Mouse (Mus musculus): ENCODE results near the gene Gm13698.
"Not testable (repeated sequence)": the region's sequence is repeated elsewhere in the genome, so short reads cannot be mapped to it uniquely, and the experiment has no call there.

The Gm13698 gene

DNA sequence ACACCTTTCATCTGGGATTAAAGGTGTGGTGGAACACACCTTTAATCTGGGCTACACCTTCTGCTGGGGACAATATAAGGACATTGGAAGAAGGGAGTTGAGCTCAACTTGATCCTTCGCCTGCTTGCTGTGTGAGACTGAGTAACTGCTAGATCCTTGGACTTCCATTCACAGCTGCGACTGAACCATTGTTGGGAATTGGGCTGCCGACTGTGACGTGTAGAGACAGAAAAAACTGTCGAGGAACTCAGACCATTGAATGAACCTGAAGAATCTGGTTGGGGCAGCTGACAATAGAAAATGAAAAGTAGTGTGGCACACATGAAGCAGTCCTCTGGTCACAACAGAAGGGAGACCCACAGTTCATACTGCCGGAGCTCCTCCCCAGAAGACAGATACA lies at the start of gene Gm13698:
TSS of gene Gm13698 (plus strand) at position 301 of the 400 bp plus-strand sequence.
- not testable (repeated sequence) for DNase-seq (ENCODE audit: low spot score in 2 of 2)

DNA sequence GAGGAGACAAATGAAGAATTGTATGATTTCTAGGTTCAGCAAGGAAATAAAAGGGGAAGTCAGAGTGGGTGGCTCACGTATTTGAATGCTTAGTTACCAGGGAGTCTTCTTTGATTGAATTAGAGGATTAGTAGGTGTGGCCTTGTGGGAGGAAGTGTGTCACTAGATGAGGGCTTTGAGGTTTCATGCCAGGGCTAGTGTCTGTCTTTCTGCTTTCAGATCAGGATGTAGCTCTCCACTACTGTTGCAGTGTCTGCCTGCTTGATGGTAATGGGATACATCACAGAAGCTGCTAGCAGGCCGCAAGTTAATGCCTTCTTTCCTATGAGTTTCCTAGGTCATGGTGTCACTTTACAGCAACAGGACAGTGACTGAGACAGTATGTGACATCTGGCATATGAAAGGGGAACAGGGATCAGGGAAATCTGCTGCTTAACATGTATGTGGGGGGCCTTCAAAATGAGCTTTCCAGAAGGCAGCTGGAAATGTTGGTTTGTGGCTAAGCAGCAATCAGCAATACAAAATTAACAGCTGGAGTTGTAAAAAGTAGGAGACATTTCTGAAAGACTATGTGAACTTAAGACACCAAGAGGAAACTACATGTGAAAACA lies 25.9 kb upstream of the Gm13698 start:
- DNase-seq (ENCODE audit: low spot score in 2 of 2): no peak

- no peak for DNase-seq (ENCODE audit: low spot score in 2 of 2)
Measured at GRCm38 (mm10) chr2:83940931-83941361, 14.5 kb upstream of the Gm13698 start, which contains the start of gene Zswim2. TSS of gene Zswim2 (minus strand) at chr2:83941228.

- DNase-seq (ENCODE audit: low spot score in 2 of 2): no peak
Measured at GRCm38 (mm10) chr2:83941378-83941777, 14.1 kb upstream of the Gm13698 start.

DNA sequence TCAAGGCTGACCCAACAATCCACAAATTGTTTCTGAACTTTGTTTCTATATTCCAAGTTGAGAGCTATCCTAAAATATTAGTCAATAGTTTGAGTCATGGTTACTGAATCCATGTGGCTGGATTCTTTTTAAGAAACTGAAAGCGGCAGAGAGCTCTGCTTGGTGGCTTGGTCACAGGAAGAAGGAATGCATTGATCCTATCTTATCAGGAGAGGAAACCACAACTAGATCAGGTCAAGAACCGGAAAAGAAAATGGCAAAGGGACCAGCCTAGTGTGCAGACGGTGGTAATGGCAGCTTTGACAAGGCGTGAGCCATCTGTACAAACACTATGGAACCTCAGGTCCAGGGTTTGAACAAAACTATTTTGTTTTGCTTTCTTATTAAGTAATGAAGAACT lies 13.7 kb upstream of the Gm13698 start:
- DNase-seq (ENCODE audit: low spot score in 2 of 2): no peak

GRCm38 (mm10) chr2:83961203-83961602 lies 5.7 kb downstream of the Gm13698 start, which contains the start of gene Gm13693:
TSS of gene Gm13693 (plus strand) at chr2:83961503.
- DNase-seq (ENCODE audit: low spot score in 2 of 2): not testable (repeated sequence)

GRCm38 (mm10) chr2:83967013-83967412 lies 11.5 kb downstream of the Gm13698 start, which contains the start of gene Gm13695:
TSS of gene Gm13695 (plus strand) at chr2:83967313.
- not testable (repeated sequence) for DNase-seq (ENCODE audit: low spot score in 2 of 2)

- not testable (repeated sequence) for DNase-seq (ENCODE audit: low spot score in 2 of 2)
Measured at GRCm38 (mm10) chr2:83972823-83973222, 17.3 kb downstream of the Gm13698 start, which contains the start of gene Gm13696. TSS of gene Gm13696 (plus strand) at chr2:83973123.

GRCm38 (mm10) chr2:83978633-83979032 lies 23.1 kb downstream of the Gm13698 start, which contains the start of gene Gm13694:
TSS of gene Gm13694 (plus strand) at chr2:83978933.
- DNase-seq (ENCODE audit: low spot score in 2 of 2): not testable (repeated sequence)

DNA sequence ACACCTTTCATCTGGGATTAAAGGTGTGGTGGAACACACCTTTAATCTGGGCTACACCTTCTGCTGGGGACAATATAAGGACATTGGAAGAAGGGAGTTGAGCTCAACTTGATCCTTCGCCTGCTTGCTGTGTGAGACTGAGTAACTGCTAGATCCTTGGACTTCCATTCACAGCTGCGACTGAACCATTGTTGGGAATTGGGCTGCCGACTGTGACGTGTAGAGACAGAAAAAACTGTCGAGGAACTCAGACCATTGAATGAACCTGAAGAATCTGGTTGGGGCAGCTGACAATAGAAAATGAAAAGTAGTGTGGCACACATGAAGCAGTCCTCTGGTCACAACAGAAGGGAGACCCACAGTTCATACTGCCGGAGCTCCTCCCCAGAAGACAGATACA lies 28.9 kb downstream of the Gm13698 start, which contains the start of gene Gm13697:
TSS of gene Gm13697 (plus strand) at position 301 of the 400 bp plus-strand sequence.
- DNase-seq (ENCODE audit: low spot score in 2 of 2): not testable (repeated sequence)

DNA sequence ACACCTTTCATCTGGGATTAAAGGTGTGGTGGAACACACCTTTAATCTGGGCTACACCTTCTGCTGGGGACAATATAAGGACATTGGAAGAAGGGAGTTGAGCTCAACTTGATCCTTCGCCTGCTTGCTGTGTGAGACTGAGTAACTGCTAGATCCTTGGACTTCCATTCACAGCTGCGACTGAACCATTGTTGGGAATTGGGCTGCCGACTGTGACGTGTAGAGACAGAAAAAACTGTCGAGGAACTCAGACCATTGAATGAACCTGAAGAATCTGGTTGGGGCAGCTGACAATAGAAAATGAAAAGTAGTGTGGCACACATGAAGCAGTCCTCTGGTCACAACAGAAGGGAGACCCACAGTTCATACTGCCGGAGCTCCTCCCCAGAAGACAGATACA lies 34.8 kb downstream of the Gm13698 start, which contains the start of gene Gm13691:
TSS of gene Gm13691 (plus strand) at position 301 of the 400 bp plus-strand sequence.
- DNase-seq (ENCODE audit: low spot score in 2 of 2): not testable (repeated sequence)

DNA sequence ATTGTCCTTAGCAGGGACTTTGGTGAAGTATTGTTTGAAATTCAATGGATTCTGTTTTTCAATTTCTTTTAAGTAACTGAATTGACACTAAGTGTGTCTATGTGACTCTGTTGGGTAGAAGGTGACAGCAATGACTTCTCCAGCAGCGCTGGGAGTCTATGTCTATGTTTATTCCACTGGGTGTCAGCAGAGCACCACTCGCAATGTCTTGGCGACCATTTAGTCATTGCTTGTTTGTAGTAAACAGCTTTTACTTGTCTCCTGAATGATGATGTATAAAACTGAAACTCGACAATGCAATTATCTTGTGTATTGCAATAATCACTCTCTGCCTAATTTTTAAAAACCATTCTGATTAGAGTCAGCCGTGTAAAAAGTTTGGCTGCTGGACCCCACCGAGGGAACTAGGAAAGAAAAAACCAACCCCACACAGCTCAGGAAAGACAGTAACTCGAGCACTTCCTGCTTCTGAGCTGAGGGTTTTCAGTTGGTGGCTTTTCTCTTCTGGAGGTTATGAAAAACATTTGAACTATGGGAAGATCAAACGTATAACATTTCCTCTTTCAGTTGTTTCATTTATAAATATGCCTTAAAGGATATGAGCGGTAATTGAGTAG lies 38.3 kb downstream of the Gm13698 start:
- DNase-seq (ENCODE audit: low spot score in 2 of 2): not testable (repeated sequence)

- DNase-seq (ENCODE audit: low spot score in 2 of 2): not testable (repeated sequence)
Measured at GRCm38 (mm10) chr2:83994526-83994925, 39.0 kb downstream of the Gm13698 start.

All from urinary bladder, postnatal 36 days (tissue).